Mouse (Mus musculus) E14TG2a.4 (cell line): ENCODE results near the gene Xpo6.

Experiments
- H3K27me3 ChIP-seq: 2 replicates; pipeline ENCODE4 v1.6.1; 2014; ENCODE audit warnings: low read length, control low read depth; ENCODE audit not compliant: insufficient read depth
- H3K36me3 ChIP-seq: 2 replicates; pipeline ENCODE4 v1.6.1; 2014; ENCODE audit warnings: low read length, control low read depth; ENCODE audit not compliant: insufficient read depth
- H3K4me1 ChIP-seq: replicated peaks from 2 replicates; pipeline ENCODE4 v1.6.1; 2014; ENCODE audit warnings: low read depth, low read length, control low read depth
- H3K4me3 ChIP-seq: replicated peaks from 2 replicates; pipeline ENCODE4 v1.5.1; 2014; ENCODE audit warnings: mild to moderate bottlenecking, low read length
- H3K9me3 ChIP-seq: 2 replicates; pipeline ENCODE4 v1.6.1; 2014; ENCODE audit warnings: low read length, control low read depth
- CTCF ChIP-seq: conservative IDR thresholded peaks from 2 replicates; pipeline ENCODE4 v1.5.1; 2014; ENCODE audit warnings: low read length
- NANOG ChIP-seq: IDR thresholded peaks from 2 replicates; pipeline ENCODE4 v1.6.1; 2014; ENCODE audit warnings: borderline replicate concordance, low read length, mixed read lengths
- POU5F1 ChIP-seq: IDR thresholded peaks from 2 replicates; pipeline ENCODE4 v1.6.1; 2014; ENCODE audit warnings: low read length, borderline replicate concordance

Xpo6 gene

DNA sequence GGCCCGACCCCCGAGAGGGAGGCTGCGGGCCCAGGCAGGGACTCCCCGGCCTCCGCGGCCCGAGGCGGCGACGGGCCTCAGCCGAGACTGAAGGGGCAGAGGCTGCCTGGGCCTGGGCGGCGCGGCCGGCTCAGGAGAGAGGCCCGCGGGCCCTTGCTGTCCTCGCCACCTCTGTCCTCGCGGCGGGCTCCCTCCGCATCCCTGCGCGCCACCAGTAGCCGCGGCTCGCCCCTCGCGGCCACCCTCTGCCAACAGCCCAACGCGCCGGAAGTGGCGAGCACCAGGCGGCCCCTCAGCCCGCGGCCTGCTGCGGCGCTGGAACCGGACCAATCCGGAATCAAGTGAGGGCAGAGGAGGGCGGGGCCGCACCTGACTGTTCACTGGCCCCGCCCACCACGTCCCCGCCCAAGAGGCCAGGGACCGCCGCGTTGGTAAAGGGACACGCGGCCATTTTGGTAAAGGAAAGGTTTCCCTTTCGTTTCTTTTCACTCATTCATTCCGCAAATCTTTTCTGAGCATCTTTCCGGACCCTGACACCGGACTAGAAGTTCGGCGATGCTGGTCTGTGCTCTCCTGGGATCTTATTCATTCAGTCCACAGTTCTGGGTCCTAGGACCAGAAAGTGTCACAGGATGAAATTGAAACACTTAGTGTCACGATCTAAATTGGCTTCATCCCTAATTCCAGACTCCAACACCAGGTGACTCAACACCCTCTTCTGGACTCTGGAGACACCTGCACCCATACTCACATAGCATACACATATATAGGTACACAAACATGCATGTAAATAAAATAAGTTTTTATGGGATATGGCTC is at the start of gene Xpo6:
TSS of gene Xpo6 (minus strand) at position 324 of the 819 bp plus-strand sequence.
- peaks cover 19% of the 10 kb centered on the region for H3K36me3 ChIP-seq
- no peaks in the 10 kb centered on the region; the same call in 1 of the 2 replicates for H3K27me3 ChIP-seq
- TF ChIP-seq NANOG (no peak), POU5F1 (no peak), CTCF (no peak)
- no peaks in the 10 kb centered on the region for H3K9me3 ChIP-seq
- H3K4me1 ChIP-seq = peaks cover 41% of the 10 kb centered on the region
- H3K4me3 ChIP-seq = peak within 1 kb of the TSS; percentile 98

DNA sequence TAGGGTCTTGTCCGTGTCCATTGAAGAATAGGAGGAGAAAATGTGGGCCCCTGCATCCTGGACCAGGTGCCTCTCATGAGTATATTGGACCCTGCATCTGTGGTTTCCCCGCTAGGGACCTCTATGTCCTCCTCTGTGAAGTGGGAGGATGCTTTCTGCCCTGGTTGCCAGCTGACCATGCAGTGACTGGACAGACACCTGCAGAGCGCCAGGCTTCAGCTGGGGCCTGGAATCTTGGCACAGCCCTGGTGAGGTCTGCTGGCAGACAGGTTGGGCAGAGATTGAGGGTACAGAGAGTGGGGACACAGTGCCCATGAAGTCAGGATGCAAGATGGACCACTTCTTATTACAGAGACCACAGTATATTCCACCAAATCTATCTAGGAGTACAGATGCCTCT is 49.7 kb upstream of the Xpo6 start:
- H3K4me3 ChIP-seq = no peak overlapping the region
- peaks cover 4% of the 10 kb centered on the region; the same call in 1 of the 2 replicates for H3K9me3 ChIP-seq
- peaks cover 41% of the 10 kb centered on the region for H3K4me1 ChIP-seq
- H3K36me3 ChIP-seq = no peaks in the 10 kb centered on the region
- no peak for TF ChIP-seq POU5F1
- TF ChIP-seq CTCF = no peak
- TF ChIP-seq NANOG = no peak
- H3K27me3 ChIP-seq = peaks cover 5% of the 10 kb centered on the region; the same call in 1 of the 2 replicates

GRCm38 (mm10) chr7:126249146-126249545 is 48.8 kb upstream of the Xpo6 start:
- Histone ChIP-seq H3K4me3 (no peak overlapping the region), H3K27me3 (peaks cover 5% of the 10 kb centered on the region; the same call in 1 of the 2 replicates), H3K4me1 (peaks cover 44% of the 10 kb centered on the region), H3K9me3 (peaks cover 4% of the 10 kb centered on the region; the same call in 1 of the 2 replicates), H3K36me3 (no peaks in the 10 kb centered on the region)
- TF ChIP-seq POU5F1 (no peak), CTCF (no peak), NANOG (no peak)

DNA sequence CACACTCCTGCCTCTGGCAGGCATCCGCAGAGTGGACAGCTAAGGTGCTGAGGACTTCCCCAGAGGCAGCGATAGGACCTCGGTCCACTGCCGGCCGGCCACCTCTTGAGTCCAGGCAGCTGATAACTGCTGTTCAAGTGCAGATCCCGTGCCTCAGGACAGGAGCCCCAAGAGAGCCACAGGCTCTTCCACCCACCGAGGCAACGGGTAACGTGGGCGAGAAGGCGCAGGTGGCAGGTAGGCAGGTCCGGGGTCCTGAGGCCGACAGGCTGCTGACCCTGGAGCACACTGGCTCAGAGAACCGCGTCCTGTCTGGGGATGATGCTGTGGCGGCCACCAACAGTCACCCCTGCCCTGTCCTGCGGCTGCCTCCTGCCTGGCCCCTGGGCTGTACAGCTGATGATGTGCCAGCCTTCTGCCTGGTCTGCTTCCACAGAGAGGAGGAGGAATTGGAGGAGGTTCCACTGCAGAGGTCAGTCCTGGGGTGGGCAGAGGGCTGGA is 48.4 kb upstream of the Xpo6 start:
- peaks cover 48% of the 10 kb centered on the region for H3K4me1 ChIP-seq
- no peak for TF ChIP-seq NANOG
- TF ChIP-seq POU5F1 = no peak
- no peak for TF ChIP-seq CTCF

DNA sequence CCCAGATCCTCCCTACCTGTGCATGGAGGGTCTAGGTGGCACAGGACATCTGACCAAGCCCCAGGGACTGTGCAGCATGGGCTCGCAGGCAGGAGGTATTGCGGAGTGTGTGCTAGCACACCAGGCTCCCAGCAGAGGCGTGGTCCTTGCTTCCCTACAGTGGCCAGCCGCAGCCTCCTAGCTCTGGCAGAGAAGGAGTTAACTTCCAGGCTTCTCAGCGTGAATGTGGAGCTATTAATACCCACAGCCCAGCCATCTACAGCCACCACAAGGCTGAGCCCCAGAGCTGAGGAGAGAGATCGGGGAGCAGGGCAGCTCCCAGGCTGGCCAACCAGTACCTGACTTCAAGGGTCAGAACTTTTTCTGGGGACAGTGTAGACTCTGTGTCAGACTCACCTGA is 47.8 kb upstream of the Xpo6 start:
- peaks cover 5% of the 10 kb centered on the region; the same call in 1 of the 2 replicates for H3K27me3 ChIP-seq
- H3K9me3 ChIP-seq = peaks cover 4% of the 10 kb centered on the region; the same call in 1 of the 2 replicates
- H3K4me1 ChIP-seq = peaks cover 48% of the 10 kb centered on the region
- H3K36me3 ChIP-seq = no peaks in the 10 kb centered on the region
- TF ChIP-seq POU5F1 (no peak), NANOG (no peak), CTCF (no peak)
- H3K4me3 ChIP-seq = no peak overlapping the region

More for the DNA sequence above, 48.4 kb upstream of the Xpo6 start:
- Histone ChIP-seq H3K27me3 (peaks cover 5% of the 10 kb centered on the region; the same call in 1 of the 2 replicates), H3K4me3 (no peak overlapping the region), H3K36me3 (no peaks in the 10 kb centered on the region), H3K9me3 (peaks cover 4% of the 10 kb centered on the region; the same call in 1 of the 2 replicates)

DNA sequence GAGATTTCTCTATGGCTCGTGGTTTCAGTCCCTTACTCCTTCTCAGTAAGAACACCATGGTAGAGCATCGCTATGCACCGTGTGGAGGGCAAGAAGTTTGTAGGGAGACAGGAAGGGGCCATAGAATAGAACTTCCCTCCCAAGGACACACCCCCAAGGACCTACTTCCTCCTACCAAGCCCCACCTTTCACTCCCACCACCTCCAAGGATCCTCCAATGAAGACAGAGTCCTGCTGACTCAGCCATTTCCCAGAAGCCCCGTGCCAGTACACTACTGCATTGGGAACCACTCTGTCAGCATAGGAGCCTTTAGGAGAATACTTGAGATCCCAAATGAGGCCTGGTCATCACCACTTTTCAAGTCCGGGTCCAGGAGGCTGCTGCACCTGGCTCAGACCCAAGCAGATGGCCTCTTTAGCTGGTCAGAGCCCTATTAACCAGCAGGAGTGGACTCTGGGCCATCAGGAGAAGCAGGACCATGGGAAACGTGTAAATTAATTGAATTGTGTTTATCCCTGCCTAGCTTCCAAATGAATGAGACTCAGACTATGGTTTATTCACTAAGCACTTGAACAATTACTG is 44.0 kb upstream of the Xpo6 start:
- no peak overlapping the region for H3K4me3 ChIP-seq
- peaks cover 5% of the 10 kb centered on the region; the same call in 1 of the 2 replicates for H3K27me3 ChIP-seq
- TF ChIP-seq CTCF = no peak
- TF ChIP-seq NANOG = no peak
- TF ChIP-seq POU5F1 = no peak
- H3K4me1 ChIP-seq = peaks cover 46% of the 10 kb centered on the region
- no peaks in the 10 kb centered on the region for H3K36me3 ChIP-seq
- H3K9me3 ChIP-seq = peaks cover 4% of the 10 kb centered on the region; the same call in 1 of the 2 replicates

GRCm38 (mm10) chr7:126240814-126241360 is 40.6 kb upstream of the Xpo6 start:
- H3K36me3 ChIP-seq = no peaks in the 10 kb centered on the region
- peaks cover 51% of the 10 kb centered on the region for H3K4me1 ChIP-seq
- H3K27me3 ChIP-seq = peaks cover 14% of the 10 kb centered on the region; the same call in 1 of the 2 replicates
- no peak for TF ChIP-seq POU5F1
- no peak for TF ChIP-seq NANOG
- no peak for TF ChIP-seq CTCF
- no peaks in the 10 kb centered on the region for H3K9me3 ChIP-seq
- no peak overlapping the region for H3K4me3 ChIP-seq

DNA sequence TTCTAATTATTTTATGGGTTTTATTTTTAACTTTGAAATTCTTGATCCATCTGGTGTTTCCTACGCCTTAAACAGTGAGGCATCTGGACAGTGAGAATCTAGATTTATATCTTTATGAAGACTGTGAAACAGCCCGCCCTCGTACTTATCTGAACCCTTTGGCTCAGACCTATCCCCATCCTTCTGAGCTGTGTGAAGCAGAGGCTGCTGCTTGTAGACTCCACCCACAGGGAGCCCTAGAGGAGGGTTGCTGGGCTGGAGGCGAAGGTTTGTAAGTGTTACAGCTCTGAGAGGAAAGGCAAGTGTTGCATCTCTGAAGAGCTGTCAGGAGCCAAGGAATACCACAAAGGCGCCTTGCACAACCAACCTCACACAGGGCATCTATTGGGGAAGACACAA is 36.5 kb upstream of the Xpo6 start:
- Histone ChIP-seq H3K9me3 (no peaks in the 10 kb centered on the region), H3K27me3 (peaks cover 9% of the 10 kb centered on the region; the same call in 1 of the 2 replicates), H3K4me3 (no peak overlapping the region), H3K4me1 (peaks cover 38% of the 10 kb centered on the region), H3K36me3 (no peaks in the 10 kb centered on the region)
- TF ChIP-seq POU5F1 = no peak
- no peak for TF ChIP-seq CTCF
- TF ChIP-seq NANOG = no peak
